Mouse (Mus musculus): ENCODE measurements around the gene Znrd1. TPM values are rescaled to one million over a fixed set of nuclear protein-coding genes. Genes with fewer than 3 reads are reported as not detected.

Znrd1 gene
- polyA plus RNA-seq, 1 experiment = 62.7 TPM

GRCm38 (mm10) chr17:36953062-36953461 lies 5.3 kb downstream of the Znrd1 start:
- H3K4me3 ChIP-seq (replicated peaks; ENCODE audit: control insufficient read depth, low read depth, low read length) = no peak overlapping the region
- no peak overlapping the region for H3K27ac ChIP-seq (ENCODE audit: control insufficient read depth, insufficient read depth, low read depth, low read length, poor library complexity)
- no peak for TF ChIP-seq CTCF (IDR thresholded peaks at IDR 0.05; ENCODE audit: control insufficient read depth, insufficient read depth, low read length)
- TF ChIP-seq POLR2A (IDR thresholded peaks at IDR 0.05; ENCODE audit: borderline replicate concordance, control insufficient read depth, low read depth, low read length) = no peak
- WGBS = 86% methylated on average over 1 of the region's 1 CpGs
- no peaks in the 10 kb centered on the region; the same call in 1 of the 2 replicates for H3K4me1 ChIP-seq (ENCODE audit: control insufficient read depth, insufficient read depth, low read length)

GRCm38 (mm10) chr17:36952631-36953030 lies 5.7 kb downstream of the Znrd1 start:
- H3K27ac ChIP-seq (ENCODE audit: control insufficient read depth, insufficient read depth, low read depth, low read length, poor library complexity) = no peak overlapping the region
- TF ChIP-seq CTCF (IDR thresholded peaks at IDR 0.05; ENCODE audit: control insufficient read depth, insufficient read depth, low read length) (no peak), POLR2A (IDR thresholded peaks at IDR 0.05; ENCODE audit: borderline replicate concordance, control insufficient read depth, low read depth, low read length) (no peak)
- no peak overlapping the region for H3K4me3 ChIP-seq (replicated peaks; ENCODE audit: control insufficient read depth, low read depth, low read length)
- no peaks in the 10 kb centered on the region; the same call in 1 of the 2 replicates for H3K4me1 ChIP-seq (ENCODE audit: control insufficient read depth, insufficient read depth, low read length)
- 78% methylated on average over 2 of the region's 2 CpGs for WGBS

- Histone ChIP-seq H3K4me1 (ENCODE audit: control insufficient read depth, insufficient read depth, low read length) (no peaks in the 10 kb centered on the region; the same call in 1 of the 2 replicates), H3K4me3 (replicated peaks; ENCODE audit: control insufficient read depth, low read depth, low read length) (peak within 1 kb of the TSS; percentile 80), H3K27ac (ENCODE audit: control insufficient read depth, insufficient read depth, low read depth, low read length, poor library complexity) (peak within 1 kb of the TSS; percentile 69)
- WGBS = under 1% methylated on average over 36 of the region's 36 CpGs
- TF ChIP-seq POLR2A (IDR thresholded peaks at IDR 0.05; ENCODE audit: borderline replicate concordance, control insufficient read depth, low read depth, low read length) = peak; percentile 29; the same call in 1 of the 2 replicates
- TF ChIP-seq CTCF (IDR thresholded peaks at IDR 0.05; ENCODE audit: control insufficient read depth, insufficient read depth, low read length) = no peak
These were observed 7.1 kb downstream of the Znrd1 start, which contains the start of gene Ppp1r11 for GRCm38 (mm10) chr17:36950981-36951947. Gene Ppp1r11, minus strand, starts transcription at chr17:36951741.

GRCm38 (mm10) chr17:36949265-36949664 lies 9.1 kb downstream of the Znrd1 start:
- 93% methylated on average over 8 of the region's 8 CpGs for WGBS
- H3K4me3 ChIP-seq (replicated peaks; ENCODE audit: control insufficient read depth, low read depth, low read length) = no peak overlapping the region
- H3K4me1 ChIP-seq (ENCODE audit: control insufficient read depth, insufficient read depth, low read length) = no peaks in the 10 kb centered on the region; the same call in 1 of the 2 replicates
- H3K27ac ChIP-seq (ENCODE audit: control insufficient read depth, insufficient read depth, low read depth, low read length, poor library complexity) = no peak overlapping the region
- TF ChIP-seq CTCF (IDR thresholded peaks at IDR 0.05; ENCODE audit: control insufficient read depth, insufficient read depth, low read length) = no peak
- TF ChIP-seq POLR2A (IDR thresholded peaks at IDR 0.05; ENCODE audit: borderline replicate concordance, control insufficient read depth, low read depth, low read length) = no peak

GRCm38 (mm10) chr17:36948286-36948685 lies 10.1 kb downstream of the Znrd1 start:
- 92% methylated on average over 1 of the region's 1 CpGs for WGBS
- Histone ChIP-seq H3K4me1 (ENCODE audit: control insufficient read depth, insufficient read depth, low read length) (no peaks in the 10 kb centered on the region; the same call in 1 of the 2 replicates), H3K27ac (ENCODE audit: control insufficient read depth, insufficient read depth, low read depth, low read length, poor library complexity) (no peak overlapping the region), H3K4me3 (replicated peaks; ENCODE audit: control insufficient read depth, low read depth, low read length) (no peak overlapping the region)
- TF ChIP-seq CTCF (IDR thresholded peaks at IDR 0.05; ENCODE audit: control insufficient read depth, insufficient read depth, low read length) (no peak), POLR2A (IDR thresholded peaks at IDR 0.05; ENCODE audit: borderline replicate concordance, control insufficient read depth, low read depth, low read length) (no peak)

- WGBS = 4% methylated on average over 62 of the region's 62 CpGs
- TF ChIP-seq CTCF (IDR thresholded peaks at IDR 0.05; ENCODE audit: control insufficient read depth, insufficient read depth, low read length) (no peak), POLR2A (IDR thresholded peaks at IDR 0.05; ENCODE audit: borderline replicate concordance, control insufficient read depth, low read depth, low read length) (no peak)
- no peaks in the 10 kb centered on the region; the same call in 1 of the 2 replicates for H3K4me1 ChIP-seq (ENCODE audit: control insufficient read depth, insufficient read depth, low read length)
- no peak overlapping the region for H3K27ac ChIP-seq (ENCODE audit: control insufficient read depth, insufficient read depth, low read depth, low read length, poor library complexity)
- no peak overlapping the region for H3K4me3 ChIP-seq (replicated peaks; ENCODE audit: control insufficient read depth, low read depth, low read length)
These were observed 11.1 kb downstream of the Znrd1 start for GRCm38 (mm10) chr17:36947051-36947819.

GRCm38 (mm10) chr17:36944121-36944775 lies 14.1 kb downstream of the Znrd1 start:
- Histone ChIP-seq H3K27ac (ENCODE audit: control insufficient read depth, insufficient read depth, low read depth, low read length, poor library complexity) (no peak overlapping the region), H3K4me1 (ENCODE audit: control insufficient read depth, insufficient read depth, low read length) (no peaks in the 10 kb centered on the region), H3K4me3 (replicated peaks; ENCODE audit: control insufficient read depth, low read depth, low read length) (no peak overlapping the region)
- TF ChIP-seq POLR2A (IDR thresholded peaks at IDR 0.05; ENCODE audit: borderline replicate concordance, control insufficient read depth, low read depth, low read length) = no peak
- no peak for TF ChIP-seq CTCF (IDR thresholded peaks at IDR 0.05; ENCODE audit: control insufficient read depth, insufficient read depth, low read length)
- 36% methylated on average over 9 of the region's 9 CpGs for WGBS
